ENCODE assay signal across 8 mouse cellular contexts in genomic region chr9:67813665-67814337, GRCm38 (mm10). TPM values are rescaled to one million over a fixed set of nuclear protein-coding genes. Genes with fewer than 3 reads are reported as not detected.
A peak's percentile ranks its signal among the peaks of the same experiment; 100 is the strongest.
DNase-seq lines count a peak whose midpoint lies in the region; ATAC-seq lines count a peak whose summit lies in the region.

No protein-coding gene starts in this region.

- no peaks in the 10 kb centered on the region for H3K27me3 ChIP-seq in heart, embryonic 14.5 days (ENCODE audit: control insufficient read depth, insufficient read depth, low read length)
- H3K27me3 ChIP-seq in midbrain, embryonic 14.5 days (ENCODE audit: control insufficient read depth, insufficient read depth, low read length): no peaks in the 10 kb centered on the region

- WGBS in heart, embryonic 14.5 days: 10% methylated on average over 8 of the region's 8 CpGs
- WGBS in midbrain, embryonic 14.5 days: 16% methylated on average over 8 of the region's 8 CpGs

- H3K9ac ChIP-seq in heart, embryonic 14.5 days (ENCODE audit: low read length): no peak overlapping the region
- H3K9ac ChIP-seq in midbrain, embryonic 14.5 days (replicated peaks; ENCODE audit: low read length): no peak overlapping the region

- peak overlapping the region; percentile 64 to 77 for H3K27ac ChIP-seq in heart, embryonic 14.5 days (replicated peaks in 1 of 2; ENCODE audit: control insufficient read depth in 1 of 2, insufficient read depth in 1 of 2, low read depth in 2 of 2, low read length in 2 of 2)
- no peak overlapping the region for H3K27ac ChIP-seq in midbrain, embryonic 14.5 days (replicated peaks; ENCODE audit: low read depth, low read length)

- H3K4me2 ChIP-seq in heart, embryonic 14.5 days (ENCODE audit: low read length): peak overlapping the region; percentile 27
- H3K4me2 ChIP-seq in midbrain, embryonic 14.5 days (ENCODE audit: low read length): no peak overlapping the region

- peaks cover 16 to 28% of the 10 kb centered on the region in 2 experiments for H3K4me1 ChIP-seq in heart, embryonic 14.5 days (ENCODE audit: control insufficient read depth in 2 of 2, insufficient read depth in 2 of 2, low read length in 2 of 2)
- H3K4me1 ChIP-seq in midbrain, embryonic 14.5 days (ENCODE audit: control insufficient read depth, insufficient read depth, low read length): 0 out of 2 replicates have a peak, but pooled peaks cover 4% of the 10 kb centered on the region

- H3K9me3 ChIP-seq in heart, embryonic 14.5 days (ENCODE audit: control insufficient read depth, low read length): no peaks in the 10 kb centered on the region
- no peaks in the 10 kb centered on the region for H3K9me3 ChIP-seq in midbrain, embryonic 14.5 days (ENCODE audit: control insufficient read depth, low read length)

- H3K4me3 ChIP-seq in heart, embryonic 14.5 days (ENCODE audit: control insufficient read depth in 1 of 2, insufficient read depth in 1 of 2, low read depth in 1 of 2, low read length in 2 of 2): no peak overlapping the region
- no peak overlapping the region for H3K4me3 ChIP-seq in midbrain, embryonic 14.5 days (replicated peaks; ENCODE audit: low read depth, low read length)

- no peaks in the 10 kb centered on the region for H3K36me3 ChIP-seq in heart, embryonic 14.5 days (ENCODE audit: control insufficient read depth, insufficient read depth, low read length)
- H3K36me3 ChIP-seq in midbrain, embryonic 14.5 days (ENCODE audit: control insufficient read depth, insufficient read depth, low read length): no peaks in the 10 kb centered on the region

- peak; percentile 44 for ATAC-seq in heart, embryonic 14.5 days (ENCODE audit: insufficient number of reproducible peaks, insufficient read depth, low FRiP score, low read depth)
- ATAC-seq in midbrain, embryonic 14.5 days (ENCODE audit: low FRiP score, low TSS enrichment): no peak

- peak; percentile 88 for DNase-seq in NIH3T3 (ENCODE audit: low read depth)
- peak; percentile 81 for DNase-seq in embryo, embryonic 11 days
- DNase-seq in kidney, postnatal 4 days: peak; percentile 68 to 78
- peak; percentile 70 for DNase-seq in ovary, postnatal 14 days (ENCODE audit: low spot score)
- no peak for DNase-seq in right cerebral cortex, postnatal 10 days (ENCODE audit: low spot score in 2 of 2)
- no peak for DNase-seq in midbrain, embryonic 14.5 days
- no peak for DNase-seq in layer of hippocampus, postnatal 36 days

RNA-seq across cellular contexts. Expression of gene C2cd4a, which starts 18.3 kb away (rescaled TPM):
- polyA plus RNA-seq in heart, embryonic 14.5 days (2014; fragmentation: Nextera tagmentation; extraction: Ambion mirVana): 0.28 TPM in 1 of 2 replicates, not detected in the other
- polyA plus RNA-seq in midbrain, embryonic 14.5 days (2014; fragmentation: Nextera tagmentation; extraction: Ambion mirVana): 0.42 and 0.61 TPM in 2 replicates
- total RNA-seq in layer of hippocampus, postnatal 36 days (2021): 1 to 10 TPM; 2.3 to 3.3 TPM

RNA-seq across cellular contexts. Expression of gene Vps13c, which starts 26.4 kb away (rescaled TPM):
- polyA plus RNA-seq in heart, embryonic 14.5 days (2014; fragmentation: Nextera tagmentation; extraction: Ambion mirVana): 5.6 and 7.1 TPM in 2 replicates
- polyA plus RNA-seq in midbrain, embryonic 14.5 days (2014; fragmentation: Nextera tagmentation; extraction: Ambion mirVana): 16.6 and 17.1 TPM in 2 replicates
- 100 to 1,000 TPM; 107 to 123 TPM for total RNA-seq in layer of hippocampus, postnatal 36 days (2021)

RNA-seq across cellular contexts. Expression of gene C2cd4b, which starts 54.6 kb away (rescaled TPM):
- polyA plus RNA-seq in heart, embryonic 14.5 days (2014; fragmentation: Nextera tagmentation; extraction: Ambion mirVana): 2.4 and 2.6 TPM in 2 replicates
- 0.71 and 1.1 TPM in 2 replicates for polyA plus RNA-seq in midbrain, embryonic 14.5 days (2014; fragmentation: Nextera tagmentation; extraction: Ambion mirVana)
- total RNA-seq in layer of hippocampus, postnatal 36 days (2021): 1 to 10 TPM; 5.5 to 8.1 TPM

Comparison
In these comparisons a context has a peak if more than half of its experiments do, and no peak if none do; other contexts are left out.
1. DNase-seq: peak in NIH3T3 (single experiment), embryo, embryonic 11 days (single experiment), kidney, postnatal 4 days (2 of 2) and ovary, postnatal 14 days (single experiment); none in right cerebral cortex, postnatal 10 days (0 of 2), midbrain, embryonic 14.5 days (single experiment) and layer of hippocampus, postnatal 36 days (0 of 2).